Mouse (Mus musculus) MEL (cell line): ENCODE results near the gene Hsbp1. TPM values are rescaled to one million over a fixed set of nuclear protein-coding genes. Genes with fewer than 3 reads are reported as not detected.
A peak's percentile ranks its signal among the peaks of the same experiment; 100 is the strongest.

Source experiments
- DNase-seq: peaks from one replicate; pipeline ENCODE4 v3.0.0; 2011; ENCODE audit warnings: low read depth, low spot score
- H3K27ac ChIP-seq: 2 replicates; pipeline ENCODE4 v1.5.1; 2012; ENCODE audit warnings: low read depth, mild to moderate bottlenecking, control low read depth, low read length, moderate library complexity; ENCODE audit not compliant: control insufficient read depth
- H3K27me3 ChIP-seq, 2 experiments: fragments of 150-350 bp in 1 of 2; sonication (generic) in 1 of 2; 2 replicates each; pipeline ENCODE4 v1.6.1; 2012; ENCODE audit warnings: low read length in 2 of 2, mild to moderate bottlenecking in 2 of 2, improper control_type of control experiment in 1 of 2, moderate library complexity in 1 of 2; ENCODE audit not compliant: insufficient read depth in 2 of 2, control insufficient read depth in 1 of 2
- H3K36me3 ChIP-seq, 2 experiments: 2 replicates each; pipeline ENCODE4 v1.6.1; 2012 to 2014; ENCODE audit warnings: low read length in 2 of 2, improper control_type of control experiment in 1 of 2, inconsistent platforms in 1 of 2, mild to moderate bottlenecking in 1 of 2; ENCODE audit not compliant: insufficient read depth in 2 of 2, control insufficient read depth in 1 of 2
- H3K4me1 ChIP-seq, 2 experiments: fragments of 150-350 bp in 1 of 2; sonication (generic) in 1 of 2; 2 replicates each; pipeline ENCODE4 v1.6.1; 2012; ENCODE audit warnings: low read length in 2 of 2, improper control_type of control experiment in 1 of 2, mild to moderate bottlenecking in 1 of 2; ENCODE audit not compliant: insufficient read depth in 2 of 2, control insufficient read depth in 1 of 2
- H3K4me3 ChIP-seq, 2 experiments: fragments of 150-350 bp in 1 of 2; sonication (generic) in 1 of 2; 2 replicates each; pipeline ENCODE4 v1.5.1; 2012; ENCODE audit warnings: low read depth in 2 of 2, low read length in 2 of 2, mild to moderate bottlenecking in 2 of 2, moderate library complexity in 2 of 2, control low read depth in 1 of 2, improper control_type of control experiment in 1 of 2; ENCODE audit not compliant: control insufficient read depth in 1 of 2, insufficient read depth in 1 of 2
- H3K79me2 ChIP-seq: 2 replicates; pipeline ENCODE4 v1.6.1; 2012; ENCODE audit warnings: mild to moderate bottlenecking, low read length, moderate library complexity; ENCODE audit not compliant: control insufficient read depth, poor library complexity, insufficient read depth
- H3K9ac ChIP-seq: 2 replicates; pipeline ENCODE4 v1.6.1; 2012; ENCODE audit warnings: low read depth, mild to moderate bottlenecking, control low read depth, low read length, moderate library complexity; ENCODE audit not compliant: control insufficient read depth, poor library complexity, severe bottlenecking
- H3K9me3 ChIP-seq: fragments of 150-350 bp; sonication (generic); replicated peaks from 2 replicates; pipeline ENCODE4 v1.6.1; 2012; ENCODE audit warnings: mild to moderate bottlenecking, low read length, improper control_type of control experiment, moderate library complexity; ENCODE audit not compliant: insufficient read depth
- CHD1 ChIP-seq: IDR thresholded peaks from 2 replicates; pipeline ENCODE4 v1.6.1; 2012; ENCODE audit warnings: low read depth, mild to moderate bottlenecking, inconsistent platforms, low read length, improper control_type of control experiment
- CHD2 ChIP-seq: IDR thresholded peaks from 2 replicates; pipeline ENCODE4 v1.6.1; 2011; ENCODE audit warnings: low read length, improper control_type of control experiment
- CTCF ChIP-seq, 3 experiments: IDR thresholded peaks in 2 of 3; conservative IDR thresholded peaks in 1 of 3; 2 replicates each; pipeline ENCODE4 v1.5.1; 2011 to 2012; ENCODE audit warnings: low read length in 3 of 3, low read depth in 2 of 3, mild to moderate bottlenecking in 2 of 3, improper control_type of control experiment in 1 of 3, inconsistent platforms in 1 of 3, mixed read lengths in 1 of 3, moderate library complexity in 1 of 3; ENCODE audit not compliant: control insufficient read depth in 1 of 3, insufficient read depth in 1 of 3, poor library complexity in 1 of 3, severe bottlenecking in 1 of 3
- ELF1 ChIP-seq: IDR thresholded peaks from 2 replicates; pipeline ENCODE4 v1.6.1; 2014; ENCODE audit warnings: low read depth, mild to moderate bottlenecking, inconsistent platforms, low read length, improper control_type of control experiment, moderate library complexity
- GABPA ChIP-seq: IDR thresholded peaks from 2 replicates; pipeline ENCODE4 v1.6.1; 2012; ENCODE audit warnings: low read depth, mild to moderate bottlenecking, inconsistent platforms, low read length, improper control_type of control experiment, moderate library complexity
- GATA1 ChIP-seq: IDR thresholded peaks from 2 replicates; pipeline ENCODE4 v1.6.1; 2011; ENCODE audit warnings: low read depth, low read length, improper control_type of control experiment
- MAFK ChIP-seq: IDR thresholded peaks from 2 replicates; pipeline ENCODE4 v1.6.1; 2011; ENCODE audit warnings: low read depth, mild to moderate bottlenecking, low read length, improper control_type of control experiment, borderline replicate concordance
- MAX ChIP-seq: IDR thresholded peaks from 2 replicates; pipeline ENCODE4 v1.6.1; 2011; ENCODE audit warnings: low read length, improper control_type of control experiment
- MYB ChIP-seq: IDR thresholded peaks from 2 replicates; pipeline ENCODE4 v1.6.1; 2011; ENCODE audit warnings: mild to moderate bottlenecking, low read depth, low read length, improper control_type of control experiment
- MYC ChIP-seq: IDR thresholded peaks from 2 replicates; pipeline ENCODE4 v1.6.1; 2011; ENCODE audit warnings: low read depth, mild to moderate bottlenecking, low read length, improper control_type of control experiment, moderate library complexity
- NRF1 ChIP-seq: IDR thresholded peaks from 2 replicates; pipeline ENCODE4 v1.6.1; 2014; ENCODE audit warnings: low read depth, mild to moderate bottlenecking, inconsistent platforms, low read length, improper control_type of control experiment, moderate library complexity; ENCODE audit not compliant: poor library complexity, insufficient read depth, severe bottlenecking
- POLR2AphosphoS2 ChIP-seq: IDR thresholded peaks from 2 replicates; pipeline ENCODE4 v1.6.1; 2011; ENCODE audit warnings: low read length, improper control_type of control experiment
- POLR2AphosphoS5 ChIP-seq: IDR thresholded peaks from 2 replicates; pipeline ENCODE4 v1.6.1; 2012; ENCODE audit warnings: low read depth, borderline replicate concordance, mild to moderate bottlenecking, inconsistent platforms, low read length, moderate library complexity, mixed read lengths
- RAD21 ChIP-seq: IDR thresholded peaks from 2 replicates; pipeline ENCODE4 v1.6.1; 2011; ENCODE audit warnings: mild to moderate bottlenecking, low read depth, low read length, improper control_type of control experiment
- SIN3A ChIP-seq: IDR thresholded peaks from 2 replicates; pipeline ENCODE4 v1.6.1; 2012; ENCODE audit warnings: low read length, improper control_type of control experiment, inconsistent platforms
- SMC3 ChIP-seq: IDR thresholded peaks from 2 replicates; pipeline ENCODE4 v1.6.1; 2011; ENCODE audit warnings: low read depth, low read length, improper control_type of control experiment
- UBTF ChIP-seq: IDR thresholded peaks from 2 replicates; pipeline ENCODE4 v1.6.1; 2012; ENCODE audit warnings: low read depth, mild to moderate bottlenecking, inconsistent platforms, low read length, improper control_type of control experiment, moderate library complexity, borderline replicate concordance; ENCODE audit not compliant: insufficient read depth
- USF2 ChIP-seq, 2 experiments: IDR thresholded peaks; 2 replicates each; pipeline ENCODE4 v1.6.1; 2011 to 2012; ENCODE audit warnings: improper control_type of control experiment in 2 of 2, low read length in 2 of 2, borderline replicate concordance in 1 of 2, inconsistent platforms in 1 of 2, low read depth in 1 of 2, mild to moderate bottlenecking in 1 of 2; ENCODE audit not compliant: insufficient read depth in 1 of 2
- ZC3H11A ChIP-seq: IDR thresholded peaks from 2 replicates; pipeline ENCODE4 v1.6.1; 2012; ENCODE audit warnings: low read depth, mild to moderate bottlenecking, inconsistent platforms, low read length, improper control_type of control experiment
- ZMIZ1 ChIP-seq: IDR thresholded peaks from 2 replicates; pipeline ENCODE4 v1.6.1; 2012; ENCODE audit warnings: low read depth, mild to moderate bottlenecking, inconsistent platforms, low read length, improper control_type of control experiment, moderate library complexity
- ZNF384 ChIP-seq: IDR thresholded peaks from 2 replicates; pipeline ENCODE4 v1.6.1; 2012; ENCODE audit warnings: low read depth, mild to moderate bottlenecking, inconsistent platforms, low read length, improper control_type of control experiment
- polyA plus RNA-seq, 2 experiments: library from polyadenylated mRNA; stranded (reverse) in 1 of 2; unstranded in 1 of 2; fragments of >175 nt in 1 of 2; fragments of >200 nt in 1 of 2; gene quantifications; 2 replicates each; pipeline versions ENCODE4 v1.2.1 to v1.2.4; 2012; ENCODE audit warnings: low replicate concordance in 2 of 2, low read depth in 1 of 2; ENCODE audit not compliant: insufficient read length in 2 of 2, insufficient read depth in 1 of 2, missing spikeins in 1 of 2
- total RNA-seq: library from RNA; depleted of rRNA; stranded (reverse); fragments of 300-350 nt; gene quantifications from 2 replicates; pipeline ENCODE4 v1.2.3, GENCODE M21; 2012

Hsbp1 gene
- total and polyA plus RNA-seq, 3 experiments, result 109 to 128 TPM; not detected in 1

DNA sequence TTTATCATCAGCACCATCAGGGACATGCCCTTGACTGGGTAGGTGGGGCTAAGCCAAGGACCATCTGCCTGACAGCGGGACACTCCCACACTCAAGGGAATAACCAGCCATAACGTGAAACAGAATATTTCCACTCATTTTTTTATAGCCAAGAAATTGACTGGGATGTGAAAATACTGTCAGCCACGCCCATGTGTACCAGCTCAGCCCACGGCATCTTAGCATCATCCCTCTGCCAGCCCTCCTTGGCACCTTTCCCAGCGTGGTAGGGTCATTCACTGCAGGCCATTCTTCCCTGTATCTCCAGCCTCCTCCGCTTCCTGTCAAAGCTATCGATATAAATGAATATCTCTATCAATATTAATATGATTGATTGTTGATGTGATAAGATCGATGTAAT is 40.1 kb upstream of the Hsbp1 start:
- H3K27ac ChIP-seq, result no peak overlapping the region
- H3K79me2 ChIP-seq, result no peaks in the 10 kb centered on the region
- H3K36me3 ChIP-seq, result no peaks in the 10 kb centered on the region
- H3K9ac ChIP-seq, result no peak overlapping the region
- H3K27me3 ChIP-seq, result no peaks in the 10 kb centered on the region
- no peak for DNase-seq
- H3K4me3 ChIP-seq, result no peak overlapping the region
- TF ChIP-seq MAX (no peak), MAFK (no peak), SIN3A (no peak), ZMIZ1 (no peak), GABPA (no peak), MYC (no peak), ELF1 (no peak), CHD2 (no peak), CHD1 (no peak), USF2 (IDR thresholded peaks at IDR 0.05; ENCODE audit: borderline replicate concordance in 1 of 2, insufficient read depth in 1 of 2, low read depth in 1 of 2, low read length in 2 of 2) (no peak), POLR2AphosphoS5 (no peak)
- no peaks in the 10 kb centered on the region for H3K9me3 ChIP-seq
- H3K4me1 ChIP-seq, result no peaks in the 10 kb centered on the region

DNA sequence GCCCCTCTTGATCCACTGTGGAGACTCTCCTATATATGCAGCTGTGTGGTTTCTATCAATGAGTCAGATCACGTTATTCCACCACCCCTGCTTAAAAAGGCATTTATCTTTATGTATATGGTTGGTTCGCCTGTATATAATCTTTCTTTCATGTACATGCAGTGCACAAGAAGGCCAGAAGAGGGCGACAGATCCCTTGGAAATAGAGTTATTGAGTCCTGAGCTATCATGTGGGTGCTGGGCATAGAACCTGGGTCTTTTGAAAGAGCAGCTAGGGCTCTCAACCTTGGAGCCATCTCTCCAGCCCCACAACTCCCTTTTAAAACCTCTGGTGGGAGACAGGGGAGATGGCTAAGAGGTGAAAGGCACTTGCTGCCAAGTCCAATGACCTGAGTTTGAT is 32.9 kb upstream of the Hsbp1 start:
- no peaks in the 10 kb centered on the region for H3K27me3 ChIP-seq
- no peaks in the 10 kb centered on the region for H3K36me3 ChIP-seq
- DNase-seq, result peak; percentile 57

DNA sequence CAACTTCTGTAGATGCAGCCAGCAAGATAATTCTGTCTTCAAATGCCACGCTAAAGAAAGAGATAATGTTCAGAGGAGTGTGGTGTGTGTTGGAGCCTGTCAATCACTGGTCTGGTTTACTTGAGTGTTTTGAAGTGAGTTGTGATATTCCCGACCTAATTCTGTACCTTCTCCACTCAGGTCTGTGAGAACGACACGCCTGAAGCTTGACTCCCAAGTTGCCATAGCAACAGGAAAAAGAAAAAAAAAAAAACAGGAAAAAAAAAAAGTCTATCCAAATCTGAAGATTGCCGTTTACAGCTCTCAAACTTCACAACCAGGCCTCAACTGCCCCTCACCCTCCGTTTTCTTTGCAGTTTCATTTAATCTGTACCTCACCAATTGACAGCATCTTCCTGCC is 21.1 kb upstream of the Hsbp1 start:
- H3K79me2 ChIP-seq, result no peaks in the 10 kb centered on the region
- TF ChIP-seq NRF1 (no peak), UBTF (no peak), POLR2AphosphoS2 (no peak), GATA1 (no peak), MYB (no peak), ZMIZ1 (no peak), RAD21 (no peak), SIN3A (no peak)
- H3K9me3 ChIP-seq, result no peaks in the 10 kb centered on the region
- H3K27ac ChIP-seq, result no peak overlapping the region
- no peak overlapping the region for H3K9ac ChIP-seq
- H3K27me3 ChIP-seq, result no peaks in the 10 kb centered on the region
- no peaks in the 10 kb centered on the region for H3K36me3 ChIP-seq
- no peak for DNase-seq
- no peaks in the 10 kb centered on the region for H3K4me1 ChIP-seq
- no peak overlapping the region for H3K4me3 ChIP-seq

More for the DNA sequence above, 32.9 kb upstream of the Hsbp1 start:
- H3K4me1 ChIP-seq, result no peaks in the 10 kb centered on the region
- TF ChIP-seq CTCF (IDR thresholded peaks at IDR 0.05 in 2 of 3, conservative IDR thresholded peaks at IDR 0.05 in 1 of 3; ENCODE audit: control insufficient read depth in 1 of 3, insufficient read depth in 1 of 3, low read depth in 2 of 3, low read length in 3 of 3, poor library complexity in 1 of 3, severe bottlenecking in 1 of 3) (peak; percentile 34 to 68 (median 67); a peak in 5 of 6 replicates), SMC3 (peak; percentile 66), RAD21 (peak; percentile 63), ZC3H11A (peak; percentile 54), CHD1 (no peak), ZMIZ1 (no peak), ZNF384 (no peak), GABPA (no peak)
- TF ChIP-seq, all 39 proteins: peak for 4
- H3K4me3 ChIP-seq, result no peak overlapping the region
- H3K9me3 ChIP-seq, result no peaks in the 10 kb centered on the region
- H3K9ac ChIP-seq, result no peak overlapping the region
- no peak overlapping the region for H3K27ac ChIP-seq
- no peaks in the 10 kb centered on the region for H3K79me2 ChIP-seq
